Mouse (Mus musculus) intestine, embryonic 14.5 days (tissue): ENCODE measurements around the gene Metap2. TPM values are rescaled to one million over a fixed set of nuclear protein-coding genes. Genes with fewer than 3 reads are reported as not detected.
A peak's percentile ranks its signal among the peaks of the same experiment; 100 is the strongest.

ENCODE experiments used
- ATAC-seq: fragments of 200-750 bp; cut with Nextera tagmentation; replicated peaks from 2 replicates; pipeline ENCODE4 v1.8.0; 2017; ENCODE audit warnings: low read depth, moderate number of reproducible peaks, moderate TSS enrichment, moderate library complexity; ENCODE audit not compliant: low FRiP score, low TSS enrichment
- DNase-seq: peaks from one replicate; pipeline ENCODE4 v3.0.0-alpha.2; 2018; ENCODE audit warnings: low spot score
- H3K27ac ChIP-seq: fragments of 300-500 bp; sonication (generic); 2 replicates; pipeline ENCODE4 v1.5.1; 2014; ENCODE audit warnings: low read depth, mild to moderate bottlenecking, control low read depth
- H3K27me3 ChIP-seq: fragments of 300-500 bp; sonication (generic); replicated peaks from 2 replicates; pipeline ENCODE4 v1.6.1; 2014; ENCODE audit warnings: low read length, control low read depth; ENCODE audit not compliant: control insufficient read depth, insufficient read depth
- H3K36me3 ChIP-seq: fragments of 300-500 bp; sonication (generic); 2 replicates; pipeline ENCODE4 v1.6.1; 2014; ENCODE audit warnings: low read length, control low read depth; ENCODE audit not compliant: control insufficient read depth, insufficient read depth
- H3K4me1 ChIP-seq: fragments of 300-500 bp; sonication (generic); replicated peaks from 2 replicates; pipeline ENCODE4 v1.6.1; 2014; ENCODE audit warnings: low read length, control low read depth, mixed read lengths; ENCODE audit not compliant: control insufficient read depth, insufficient read depth
- H3K4me2 ChIP-seq: fragments of 300-500 bp; sonication (generic); 2 replicates; pipeline ENCODE4 v1.6.1; 2014; ENCODE audit warnings: low read length
- H3K4me3 ChIP-seq: fragments of 300-500 bp; sonication (generic); 2 replicates; pipeline ENCODE4 v1.5.1; 2014; ENCODE audit warnings: low read depth, low read length, control low read depth, mixed read lengths
- H3K9ac ChIP-seq: fragments of 300-500 bp; sonication (generic); 2 replicates; pipeline ENCODE4 v1.6.1; 2014; ENCODE audit warnings: mild to moderate bottlenecking, low read length
- H3K9me3 ChIP-seq: fragments of 300-500 bp; sonication (generic); 2 replicates; pipeline ENCODE4 v1.6.1; 2016; ENCODE audit warnings: low read length, control low read depth; ENCODE audit not compliant: control insufficient read depth
- WGBS: fragments of 180-500 bp; shearing (Covaris S2); extraction: QIAGEN DNeasy Blood & Tissue Kit; methylation state at CpG from one replicate; pipeline ENCODE4 v1.1.7; 2014; 5-methylcytosine and 5-hydroxymethylcytosine counted together
- polyA plus RNA-seq: library from polyadenylated mRNA; unstranded; fragments of >200 nt; fragmentation: Nextera tagmentation; extraction: Ambion mirVana; gene quantifications from 2 replicates; pipeline ENCODE4 v1.2.1, GENCODE M21; 2014

Gene Metap2
- polyA plus RNA-seq, 1 experiment from 2014 or later, result 206 TPM

- H3K9me3 ChIP-seq, result no peaks in the 10 kb centered on the region
- no peaks in the 10 kb centered on the region for H3K27me3 ChIP-seq
- no peak overlapping the region for H3K4me2 ChIP-seq
- H3K36me3 ChIP-seq, result no peaks in the 10 kb centered on the region
- H3K4me3 ChIP-seq, result no peak overlapping the region
- H3K9ac ChIP-seq, result no peak overlapping the region
- H3K4me1 ChIP-seq, result no peaks in the 10 kb centered on the region
- DNase-seq, result no peak
- WGBS, result 96% methylated on average over 7 of the region's 7 CpGs
- no peak for ATAC-seq
- no peak overlapping the region for H3K27ac ChIP-seq
These were observed 11.6 kb upstream of the Metap2 start for GRCm38 (mm10) chr10:93908540-93908939.

- 51% methylated on average over 10 of the region's 10 CpGs for WGBS
- Histone ChIP-seq H3K9ac (no peak overlapping the region), H3K27me3 (no peaks in the 10 kb centered on the region), H3K9me3 (no peaks in the 10 kb centered on the region), H3K4me1 (no peaks in the 10 kb centered on the region), H3K4me2 (no peak overlapping the region), H3K36me3 (no peaks in the 10 kb centered on the region), H3K4me3 (no peak overlapping the region), H3K27ac (no peak overlapping the region)
- DNase-seq (no peak), ATAC-seq (no peak)
These were observed 10.5 kb upstream of the Metap2 start for GRCm38 (mm10) chr10:93907376-93907775.

- H3K27me3 ChIP-seq, result no peaks in the 10 kb centered on the region
- no peak overlapping the region for H3K4me2 ChIP-seq
- no peak overlapping the region for H3K9ac ChIP-seq
- ATAC-seq, result no peak
- no peaks in the 10 kb centered on the region for H3K9me3 ChIP-seq
- 89% methylated on average over 11 of the region's 11 CpGs for WGBS
- no peak overlapping the region for H3K27ac ChIP-seq
- no peak for DNase-seq
- no peaks in the 10 kb centered on the region for H3K36me3 ChIP-seq
- no peak overlapping the region for H3K4me3 ChIP-seq
- H3K4me1 ChIP-seq, result no peaks in the 10 kb centered on the region
These were observed 3.0 kb upstream of the Metap2 start for GRCm38 (mm10) chr10:93899907-93900306.

- ATAC-seq (no peak), DNase-seq (no peak)
- no peaks in the 10 kb centered on the region for H3K4me1 ChIP-seq
- no peak overlapping the region for H3K9ac ChIP-seq
- H3K27ac ChIP-seq, result no peak overlapping the region
- H3K4me2 ChIP-seq, result no peak overlapping the region
- no peaks in the 10 kb centered on the region for H3K36me3 ChIP-seq
- no peak overlapping the region for H3K4me3 ChIP-seq
- no peaks in the 10 kb centered on the region for H3K9me3 ChIP-seq
- WGBS, result 55% methylated on average over 2 of the region's 2 CpGs
- no peaks in the 10 kb centered on the region for H3K27me3 ChIP-seq
These were observed 2.4 kb upstream of the Metap2 start for GRCm38 (mm10) chr10:93899303-93899702.

- Histone ChIP-seq H3K9ac (no peak overlapping the region), H3K4me1 (peaks cover 8% of the 10 kb centered on the region), H3K27ac (no peak overlapping the region), H3K4me2 (no peak overlapping the region), H3K9me3 (no peaks in the 10 kb centered on the region), H3K27me3 (no peaks in the 10 kb centered on the region), H3K36me3 (no peaks in the 10 kb centered on the region), H3K4me3 (no peak overlapping the region)
- DNase-seq (no peak), ATAC-seq (no peak)
- 93% methylated on average over 4 of the region's 4 CpGs for WGBS
These were observed 4.3 kb downstream of the Metap2 start for GRCm38 (mm10) chr10:93892551-93892950.

- DNase-seq (no peak), ATAC-seq (no peak)
- Histone ChIP-seq H3K4me3 (no peak overlapping the region), H3K36me3 (peaks cover 11% of the 10 kb centered on the region), H3K4me1 (peaks cover 8% of the 10 kb centered on the region), H3K27ac (no peak overlapping the region), H3K4me2 (no peak overlapping the region), H3K9me3 (no peaks in the 10 kb centered on the region), H3K9ac (no peak overlapping the region), H3K27me3 (no peaks in the 10 kb centered on the region)
- WGBS, result 81% methylated on average over 1 of the region's 1 CpGs
These were observed 5.9 kb downstream of the Metap2 start for GRCm38 (mm10) chr10:93891031-93891430.

- WGBS, result 74% methylated on average over 4 of the region's 4 CpGs
- no peaks in the 10 kb centered on the region for H3K27me3 ChIP-seq
- no peak overlapping the region for H3K27ac ChIP-seq
- no peak overlapping the region for H3K9ac ChIP-seq
- H3K4me2 ChIP-seq, result peak overlapping the region; percentile 88
- H3K9me3 ChIP-seq, result no peaks in the 10 kb centered on the region
- peaks cover 15% of the 10 kb centered on the region for H3K36me3 ChIP-seq
- H3K4me1 ChIP-seq, result peaks cover 8% of the 10 kb centered on the region
- ATAC-seq (no peak), DNase-seq (no peak)
- H3K4me3 ChIP-seq, result peak overlapping the region; percentile 97; the same call in 1 of the 2 replicates
These were observed 6.3 kb downstream of the Metap2 start for GRCm38 (mm10) chr10:93890565-93890964.

- H3K27ac ChIP-seq, result no peak overlapping the region; the same call in 1 of the 2 replicates
- peak overlapping the region; percentile 95 for H3K9ac ChIP-seq
- ATAC-seq, result peak; percentile 13; the same call in 1 of the 2 replicates
These were observed 6.9 kb downstream of the Metap2 start for GRCm38 (mm10) chr10:93889976-93890375.

GRCm38 (mm10) chr10:93889579-93889950, 7.3 kb downstream of the Metap2 start:
- Histone ChIP-seq H3K4me1 (peaks cover 8% of the 10 kb centered on the region), H3K9me3 (no peaks in the 10 kb centered on the region), H3K27me3 (no peaks in the 10 kb centered on the region), H3K4me3 (peak overlapping the region; percentile 97), H3K36me3 (peaks cover 25% of the 10 kb centered on the region), H3K27ac (peak overlapping the region; percentile 80), H3K4me2 (peak overlapping the region; percentile 88), H3K9ac (peak overlapping the region; percentile 95)
- ATAC-seq (peak; percentile 96), DNase-seq (peak; percentile 91)
- WGBS, result under 1% methylated on average over 22 of the region's 30 CpGs

More at GRCm38 (mm10) chr10:93889976-93890375, 6.9 kb downstream of the Metap2 start:
- H3K27me3 ChIP-seq, result no peaks in the 10 kb centered on the region
- H3K9me3 ChIP-seq, result no peaks in the 10 kb centered on the region
- H3K4me2 ChIP-seq, result peak overlapping the region; percentile 88
- WGBS, result under 1% methylated on average over 22 of the region's 22 CpGs
- H3K36me3 ChIP-seq, result peaks cover 21% of the 10 kb centered on the region
- H3K4me3 ChIP-seq, result peak overlapping the region; percentile 97
- peaks cover 8% of the 10 kb centered on the region for H3K4me1 ChIP-seq
- no peak for DNase-seq
